Mouse (Mus musculus) embryonic facial prominence, embryonic 15.5 days (tissue): Measurements from ENCODE around the gene Rlbp1. TPM values are rescaled to one million over a fixed set of nuclear protein-coding genes. Genes with fewer than 3 reads are reported as not detected.
A peak's percentile ranks its signal among the peaks of the same experiment; 100 is the strongest.

Source experiments
- ATAC-seq: fragments of 200-750 bp; cut with Nextera tagmentation; 2 replicates; pipeline ENCODE4 v1.8.0; 2017; ENCODE audit warnings: low read depth, moderate TSS enrichment; ENCODE audit not compliant: insufficient number of reproducible peaks, low FRiP score, low TSS enrichment
- H3K27ac ChIP-seq: fragments of 300-500 bp; sonication (generic); replicated peaks from 2 replicates; pipeline ENCODE4 v1.5.1; 2015; ENCODE audit warnings: mild to moderate bottlenecking, inconsistent platforms
- H3K27me3 ChIP-seq: fragments of 300-500 bp; sonication (generic); 2 replicates; pipeline ENCODE4 v1.6.1; 2015; ENCODE audit warnings: inconsistent platforms
- H3K36me3 ChIP-seq: fragments of 300-500 bp; sonication (generic); 2 replicates; pipeline ENCODE4 v1.6.1; 2015; ENCODE audit warnings: mild to moderate bottlenecking, inconsistent platforms
- H3K4me1 ChIP-seq: fragments of 300-500 bp; sonication (generic); 2 replicates; pipeline ENCODE4 v1.6.1; 2015; ENCODE audit warnings: inconsistent platforms
- H3K4me2 ChIP-seq: fragments of 300-500 bp; sonication (generic); replicated peaks from 2 replicates; pipeline ENCODE4 v1.6.1; 2015; ENCODE audit warnings: mild to moderate bottlenecking, inconsistent platforms
- H3K4me3 ChIP-seq: fragments of 300-500 bp; sonication (generic); replicated peaks from 2 replicates; pipeline ENCODE4 v1.5.1; 2015; ENCODE audit warnings: mild to moderate bottlenecking, inconsistent platforms
- H3K9ac ChIP-seq: fragments of 300-500 bp; sonication (generic); 2 replicates; pipeline ENCODE4 v1.6.1; 2015; ENCODE audit warnings: inconsistent platforms
- H3K9me3 ChIP-seq: fragments of 300-500 bp; sonication (generic); replicated peaks from 2 replicates; pipeline ENCODE4 v1.6.1; 2016; ENCODE audit warnings: inconsistent platforms
- WGBS: fragments of 180-500 bp; shearing (Covaris S2); methylation state at CpG from one replicate; pipeline ENCODE4 v1.1.7; 2015; 5-methylcytosine and 5-hydroxymethylcytosine counted together
- polyA plus RNA-seq: library from polyadenylated mRNA; unstranded; fragments of >200 nt; fragmentation: Nextera tagmentation; extraction: Ambion mirVana; gene quantifications from 2 replicates; pipeline ENCODE4 v1.2.1, GENCODE M21; 2015

The Rlbp1 gene
- polyA plus RNA-seq, 1 experiment from 2014 or later, result 1.7 TPM

DNA sequence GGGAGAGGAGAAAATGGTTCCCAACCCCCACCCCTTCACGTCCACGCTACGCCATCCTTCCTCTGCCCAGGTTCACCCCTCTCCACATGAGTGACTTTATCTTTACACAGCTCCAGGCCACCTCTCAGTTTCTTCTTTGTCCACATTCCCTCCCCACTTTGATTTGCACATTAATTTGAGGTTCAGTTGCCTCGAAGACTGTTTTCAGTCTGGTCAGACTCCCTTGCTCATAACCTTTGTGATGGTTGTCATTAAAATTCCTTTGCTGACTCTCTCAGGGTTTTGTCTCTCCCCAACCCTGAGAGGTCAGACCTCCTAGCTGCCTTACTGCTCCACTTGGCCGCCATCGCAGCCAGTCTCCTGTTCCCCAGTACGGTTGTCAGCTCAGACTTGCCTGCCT lies 7.8 kb upstream of the Rlbp1 start:
- 71% methylated on average over 7 of the region's 7 CpGs for WGBS

DNA sequence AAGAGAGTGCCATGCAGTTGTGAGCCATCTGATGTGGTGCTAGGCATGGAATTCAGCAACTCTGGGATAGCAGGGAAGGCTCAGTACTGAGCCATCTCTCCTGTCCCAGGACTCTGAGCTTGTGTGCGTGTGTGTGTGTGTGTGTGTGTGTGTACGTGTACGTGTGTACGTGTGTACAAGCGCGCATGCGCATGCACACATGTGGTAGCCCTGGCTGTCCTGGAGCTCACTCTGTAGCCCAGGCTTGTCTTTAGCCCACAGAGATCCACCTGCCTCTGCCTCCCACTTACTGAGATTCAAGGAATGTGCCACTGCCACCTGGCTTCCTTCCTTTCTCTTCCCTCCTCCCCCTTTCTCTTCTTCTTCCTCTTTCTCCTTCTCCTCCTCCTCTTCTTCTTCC lies 7.1 kb upstream of the Rlbp1 start:
- no peaks in the 10 kb centered on the region for H3K9me3 ChIP-seq
- H3K4me1 ChIP-seq, result 0 out of 2 replicates have a peak, but pooled peaks cover 5% of the 10 kb centered on the region
- H3K9ac ChIP-seq, result no peak overlapping the region
- no peak overlapping the region for H3K4me2 ChIP-seq
- no peak overlapping the region for H3K27ac ChIP-seq
- WGBS, result 95% methylated on average over 7 of the region's 7 CpGs
- ATAC-seq, result no peak
- no peaks in the 10 kb centered on the region for H3K27me3 ChIP-seq
- no peaks in the 10 kb centered on the region for H3K36me3 ChIP-seq
- H3K4me3 ChIP-seq, result no peak overlapping the region

More for the DNA sequence above, 7.8 kb upstream of the Rlbp1 start:
- no peak for ATAC-seq
- Histone ChIP-seq H3K4me2 (no peak overlapping the region), H3K9ac (no peak overlapping the region), H3K36me3 (no peaks in the 10 kb centered on the region), H3K4me1 (0 out of 2 replicates have a peak, but pooled peaks cover 5% of the 10 kb centered on the region), H3K4me3 (no peak overlapping the region), H3K9me3 (no peaks in the 10 kb centered on the region), H3K27ac (no peak overlapping the region), H3K27me3 (no peaks in the 10 kb centered on the region)

DNA sequence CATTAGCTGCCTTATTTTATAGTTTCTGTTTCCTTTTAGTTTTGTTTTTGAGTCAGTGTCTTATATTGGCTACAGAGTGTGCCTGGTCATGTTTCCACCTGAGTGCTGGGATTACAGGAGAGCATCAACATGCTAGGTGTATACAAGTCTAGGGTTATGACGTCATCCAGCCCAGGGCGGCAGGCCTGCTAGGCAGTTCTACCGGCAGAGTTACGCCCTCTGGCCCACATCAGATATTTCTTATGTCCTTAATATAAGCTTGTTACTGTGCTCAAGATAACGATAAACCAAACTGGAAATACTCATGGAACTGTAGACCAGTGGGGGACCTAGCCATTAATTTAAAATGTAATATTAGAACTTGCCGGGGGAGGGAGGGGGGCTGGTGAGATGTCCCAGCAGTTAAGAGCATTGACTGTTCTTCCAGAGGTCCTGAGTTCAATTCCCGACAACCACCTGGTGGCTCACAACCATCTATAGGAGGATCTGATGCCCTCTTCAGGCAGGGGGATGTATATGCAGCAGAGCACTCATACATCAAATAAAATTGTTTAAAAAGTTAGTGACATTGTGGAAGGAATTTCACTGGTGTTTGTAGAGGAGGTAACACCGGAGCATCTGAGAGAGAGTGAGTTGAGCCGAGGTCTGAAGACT lies 6.1 kb upstream of the Rlbp1 start:
- Histone ChIP-seq H3K9me3 (no peaks in the 10 kb centered on the region), H3K4me1 (0 out of 2 replicates have a peak, but pooled peaks cover 5% of the 10 kb centered on the region), H3K4me3 (peak overlapping the region; percentile 62), H3K27me3 (no peaks in the 10 kb centered on the region), H3K36me3 (no peaks in the 10 kb centered on the region), H3K4me2 (peak overlapping the region; percentile 94), H3K9ac (no peak overlapping the region), H3K27ac (no peak overlapping the region)
- ATAC-seq, result no peak
- 51% methylated on average over 9 of the region's 9 CpGs for WGBS

DNA sequence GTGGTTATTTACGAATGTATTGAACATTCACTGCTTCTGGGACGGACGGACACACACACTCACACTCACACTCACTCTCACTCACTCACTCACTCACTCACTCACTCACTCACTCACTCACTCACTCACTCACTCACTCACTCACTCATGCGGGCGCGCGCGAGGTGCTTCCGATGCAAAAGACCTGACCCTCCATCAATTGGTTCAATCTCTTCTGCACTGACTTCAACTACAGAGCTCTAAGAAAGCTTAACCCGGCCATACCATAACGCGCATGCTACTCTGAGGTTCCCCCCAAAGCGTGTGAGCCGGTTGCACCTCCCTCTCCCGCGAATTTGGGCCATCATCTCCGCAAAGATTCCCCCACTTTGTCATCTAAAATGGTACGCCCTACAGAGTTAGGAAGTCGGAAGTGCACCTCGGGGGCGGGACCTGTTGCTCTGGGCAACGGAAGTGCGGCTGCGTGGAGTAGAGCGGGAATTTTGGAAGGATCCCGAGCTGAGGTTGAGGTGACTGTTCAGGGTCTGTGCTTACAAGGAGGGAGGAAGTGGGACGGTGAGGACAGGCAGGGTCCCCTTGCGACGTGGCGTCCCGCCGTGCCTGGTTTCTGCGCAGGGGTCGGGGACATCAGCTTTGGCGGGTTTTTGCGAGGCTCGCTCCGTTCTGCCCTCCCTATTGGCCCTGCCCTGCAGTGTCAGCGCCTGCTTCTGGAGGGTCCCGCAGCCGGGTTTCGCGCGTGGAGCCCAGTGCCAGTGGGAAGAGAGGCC lies 5.2 kb upstream of the Rlbp1 start, which contains the start of gene Fanci:
Gene Fanci, plus strand, starts transcription at position 47 of the 767 bp plus-strand sequence.
- Histone ChIP-seq H3K9ac (peak within 1 kb of the TSS; percentile 37), H3K4me1 (0 out of 2 replicates have a peak, but pooled peaks cover 5% of the 10 kb centered on the region), H3K36me3 (no peaks in the 10 kb centered on the region), H3K27me3 (no peaks in the 10 kb centered on the region), H3K27ac (peak within 1 kb of the TSS; percentile 92), H3K4me2 (peak within 1 kb of the TSS; percentile 94), H3K4me3 (peak within 1 kb of the TSS; percentile 62), H3K9me3 (no peaks in the 10 kb centered on the region)
- ATAC-seq, result peak; percentile 88
- WGBS, result under 1% methylated on average over 44 of the region's 44 CpGs

DNA sequence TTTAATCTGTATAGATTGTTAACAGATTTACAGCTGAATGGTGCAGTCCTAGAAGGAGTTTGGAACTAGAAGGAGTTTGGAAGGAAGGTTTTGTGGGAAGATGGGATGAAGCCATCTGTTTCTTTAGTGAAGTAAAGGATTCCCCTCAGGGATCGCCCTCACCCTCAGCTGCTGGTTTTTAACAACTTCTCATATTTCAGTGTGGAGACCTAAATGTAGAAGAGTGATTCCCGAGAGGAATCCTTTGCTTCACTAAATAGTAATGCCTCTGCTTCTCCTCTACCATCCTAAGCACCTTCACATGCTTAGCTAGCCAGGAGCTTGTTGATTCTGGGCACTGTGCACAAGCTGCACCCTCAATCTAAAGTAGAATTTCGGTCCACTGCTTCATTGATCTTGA lies 4.6 kb upstream of the Rlbp1 start:
- H3K4me1 ChIP-seq, result 0 out of 2 replicates have a peak, but pooled peaks cover 5% of the 10 kb centered on the region
- ATAC-seq, result no peak
- peak overlapping the region; percentile 92 for H3K27ac ChIP-seq
- H3K9ac ChIP-seq, result peak overlapping the region; percentile 37
- H3K36me3 ChIP-seq, result no peaks in the 10 kb centered on the region
- 0% methylated on average over 3 of the region's 3 CpGs for WGBS
- peak overlapping the region; percentile 62 for H3K4me3 ChIP-seq
- peak overlapping the region; percentile 94 for H3K4me2 ChIP-seq
- H3K27me3 ChIP-seq, result no peaks in the 10 kb centered on the region
- H3K9me3 ChIP-seq, result no peaks in the 10 kb centered on the region

DNA sequence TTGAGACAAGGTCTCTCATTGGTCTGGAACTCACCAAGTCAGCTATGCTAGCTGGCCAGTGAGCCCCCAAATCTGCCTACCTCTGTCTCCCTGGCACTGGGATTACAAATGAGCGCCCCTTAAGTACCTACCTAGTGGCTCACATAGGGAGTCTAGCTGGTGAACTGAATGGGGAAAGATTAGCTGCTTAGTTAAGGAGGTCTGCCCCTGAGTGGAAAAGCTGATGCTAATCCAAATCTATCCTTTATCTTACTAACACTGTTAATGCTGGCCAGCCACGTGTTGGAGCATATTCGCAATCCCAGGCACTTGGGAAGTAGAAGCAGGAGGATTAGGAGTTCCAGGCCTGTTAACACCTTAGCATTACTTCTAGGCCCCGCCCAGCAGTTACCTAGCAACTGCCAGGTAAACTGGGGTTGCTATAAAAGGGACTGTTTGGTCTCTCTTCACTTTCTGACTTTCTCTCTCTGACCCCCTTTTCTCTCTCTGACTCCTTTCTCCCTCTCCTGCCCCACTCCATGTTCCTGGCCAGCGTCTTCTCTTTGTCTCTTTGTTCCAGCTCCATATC lies 3.4 kb upstream of the Rlbp1 start:
- WGBS, result 67% methylated on average over 5 of the region's 5 CpGs
- Histone ChIP-seq H3K9me3 (no peaks in the 10 kb centered on the region), H3K27me3 (no peaks in the 10 kb centered on the region), H3K4me3 (no peak overlapping the region), H3K36me3 (no peaks in the 10 kb centered on the region), H3K4me1 (0 out of 2 replicates have a peak, but pooled peaks cover 5% of the 10 kb centered on the region), H3K4me2 (no peak overlapping the region), H3K27ac (no peak overlapping the region), H3K9ac (no peak overlapping the region)
- ATAC-seq, result no peak

DNA sequence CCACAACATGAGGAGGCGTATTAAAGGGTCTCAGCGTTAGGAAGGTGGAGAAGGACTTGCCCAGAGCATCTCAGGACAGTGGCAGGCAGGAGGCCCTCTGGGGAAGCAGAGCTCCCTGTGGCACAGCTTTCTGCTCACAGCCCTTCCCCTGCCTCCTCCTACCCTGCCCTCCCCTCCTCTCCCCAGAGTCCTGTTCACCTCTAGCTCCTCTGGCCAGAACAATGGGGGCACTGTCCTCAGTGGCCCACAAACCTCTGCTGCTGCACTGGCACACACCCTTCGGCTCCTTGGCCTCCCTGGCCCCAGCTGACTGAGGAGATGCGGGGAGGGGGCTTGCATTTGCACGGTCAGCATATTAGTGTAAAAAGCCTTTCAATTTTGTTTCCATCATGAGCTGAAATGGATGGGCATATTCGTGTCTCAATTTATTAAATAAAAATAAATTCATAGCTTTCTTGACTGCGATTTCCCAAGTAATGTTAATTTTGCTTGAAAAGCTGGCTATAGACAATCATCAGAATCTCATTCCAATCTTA lies 1.9 kb upstream of the Rlbp1 start:
- no peak overlapping the region for H3K9ac ChIP-seq
- no peaks in the 10 kb centered on the region for H3K27me3 ChIP-seq
- H3K27ac ChIP-seq, result no peak overlapping the region
- no peak for ATAC-seq
- H3K36me3 ChIP-seq, result no peaks in the 10 kb centered on the region
- H3K4me3 ChIP-seq, result no peak overlapping the region
- H3K4me2 ChIP-seq, result no peak overlapping the region
- H3K9me3 ChIP-seq, result no peaks in the 10 kb centered on the region
- H3K4me1 ChIP-seq, result 0 out of 2 replicates have a peak, but pooled peaks cover 5% of the 10 kb centered on the region
- WGBS, result 46% methylated on average over 7 of the region's 7 CpGs

DNA sequence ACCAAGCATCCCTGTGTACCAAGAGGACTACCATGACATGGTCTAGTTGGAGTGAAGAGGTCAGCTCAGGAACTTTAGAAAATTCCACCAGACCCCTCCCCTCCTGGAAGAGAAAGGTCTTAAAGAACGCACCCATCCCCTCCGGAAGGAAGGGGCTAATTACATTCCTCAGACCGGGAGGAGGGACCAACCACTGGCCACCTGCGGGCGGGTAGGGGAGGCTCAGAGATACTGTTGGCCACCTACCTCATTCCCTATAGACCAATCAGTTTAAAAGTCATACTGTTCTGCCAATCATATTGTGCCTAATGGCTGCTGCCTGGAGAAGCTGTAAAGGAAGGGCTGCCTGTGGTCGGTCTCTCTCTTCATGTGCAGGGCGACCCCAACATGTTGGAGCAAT lies 1.1 kb upstream of the Rlbp1 start:
- H3K9ac ChIP-seq, result no peak overlapping the region
- H3K4me3 ChIP-seq, result no peak overlapping the region
- H3K27me3 ChIP-seq, result no peaks in the 10 kb centered on the region
- no peak for ATAC-seq
- no peaks in the 10 kb centered on the region for H3K9me3 ChIP-seq
- H3K36me3 ChIP-seq, result no peaks in the 10 kb centered on the region
- no peak overlapping the region for H3K4me2 ChIP-seq
- H3K27ac ChIP-seq, result no peak overlapping the region
- 0 out of 2 replicates have a peak, but pooled peaks cover 5% of the 10 kb centered on the region for H3K4me1 ChIP-seq
- 36% methylated on average over 7 of the region's 7 CpGs for WGBS

DNA sequence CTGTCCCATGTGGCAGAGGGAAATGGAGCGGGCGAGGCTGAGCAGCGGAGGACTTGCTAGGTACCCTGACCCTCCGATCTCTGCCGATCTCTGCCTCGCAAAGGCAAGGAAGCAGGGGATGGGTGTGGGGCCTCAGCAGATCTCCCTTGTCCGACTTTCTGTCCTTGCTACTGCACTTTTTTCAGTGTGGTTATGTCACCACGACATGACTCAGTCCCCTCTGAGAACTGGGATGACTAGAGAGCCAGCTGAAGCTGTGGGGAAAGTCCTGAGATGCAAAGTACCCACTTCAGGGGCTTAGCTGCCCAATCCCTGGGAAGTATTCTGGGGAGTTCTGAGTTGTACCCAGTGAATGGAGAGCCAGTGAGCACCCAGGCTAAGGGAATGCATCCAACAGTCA lies 292 bp upstream of the Rlbp1 start:
- H3K27me3 ChIP-seq, result no peaks in the 10 kb centered on the region
- no peaks in the 10 kb centered on the region for H3K9me3 ChIP-seq
- no peak overlapping the region for H3K4me2 ChIP-seq
- no peak overlapping the region for H3K4me3 ChIP-seq
- no peak overlapping the region for H3K9ac ChIP-seq
- no peak for ATAC-seq
- no peaks in the 10 kb centered on the region for H3K36me3 ChIP-seq
- 0 out of 2 replicates have a peak, but pooled peaks cover 2% of the 10 kb centered on the region for H3K4me1 ChIP-seq
- 66% methylated on average over 8 of the region's 8 CpGs for WGBS
- no peak overlapping the region for H3K27ac ChIP-seq

DNA sequence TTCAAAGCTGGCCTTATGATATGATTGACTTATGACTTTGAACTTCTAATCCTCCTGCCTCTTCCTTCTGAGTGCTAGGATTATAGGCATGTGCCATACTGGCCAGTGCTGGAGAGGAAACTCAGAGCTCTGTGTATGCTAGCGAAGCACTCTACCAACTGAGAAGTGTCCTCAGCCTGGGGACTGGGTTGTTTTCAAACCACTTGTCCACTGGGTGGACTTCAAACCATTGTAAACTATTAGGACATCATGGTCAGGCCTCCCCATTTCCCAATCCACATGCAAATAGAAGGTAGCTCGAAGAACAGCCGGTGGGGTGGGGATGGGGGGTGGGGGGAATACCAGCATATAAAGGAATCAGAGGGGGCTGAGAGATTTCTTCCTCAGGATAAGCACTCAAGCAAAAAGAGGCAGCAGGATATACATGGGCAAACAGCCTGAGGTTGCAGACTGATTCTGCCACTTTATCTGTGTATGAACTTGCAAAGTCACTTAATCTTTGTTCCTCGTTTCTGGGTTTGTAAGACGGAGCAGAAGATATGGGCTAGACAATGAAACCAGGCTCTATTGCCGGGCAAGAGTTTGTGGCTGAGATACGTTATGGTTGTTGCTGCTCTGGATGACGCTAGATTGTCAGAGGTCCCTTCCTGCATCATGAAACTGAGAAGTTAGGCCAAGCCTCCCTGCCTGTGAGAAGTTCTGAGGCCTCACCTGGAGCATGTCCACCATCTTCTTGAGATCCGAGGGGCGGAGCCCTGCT lies 10.2 kb downstream of the Rlbp1 start:
- Histone ChIP-seq H3K27ac (no peak overlapping the region), H3K27me3 (no peaks in the 10 kb centered on the region), H3K4me2 (no peak overlapping the region), H3K4me1 (no peaks in the 10 kb centered on the region), H3K9ac (no peak overlapping the region), H3K36me3 (no peaks in the 10 kb centered on the region), H3K4me3 (no peak overlapping the region), H3K9me3 (no peaks in the 10 kb centered on the region)
- no peak for ATAC-seq
- 84% methylated on average over 10 of the region's 10 CpGs for WGBS
